ENCODE assay signal across 21 mouse cellular contexts in the genomic region with DNA sequence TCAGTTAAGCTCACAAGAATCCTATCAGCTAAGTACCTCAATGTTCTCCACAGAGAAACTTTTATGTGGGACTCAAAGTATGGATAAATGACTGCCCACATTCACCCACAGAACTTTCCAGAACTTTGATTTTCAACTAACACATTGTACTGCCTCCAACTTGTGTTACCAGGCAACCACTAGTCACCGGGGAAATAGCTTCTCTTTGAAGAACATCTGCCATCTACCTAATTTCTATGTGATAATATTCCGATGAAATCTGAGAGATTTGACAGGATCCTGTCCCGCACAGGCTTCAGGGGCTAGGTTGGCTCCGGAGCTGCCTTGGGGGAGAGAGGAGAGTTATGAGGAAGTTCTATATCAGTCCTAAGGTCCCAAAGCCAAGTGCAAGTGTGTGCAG. TPM values are rescaled to one million over a fixed set of nuclear protein-coding genes. Genes with fewer than 3 reads are reported as not detected.
DNase-seq lines count a peak whose midpoint lies in the region; ATAC-seq and TF ChIP-seq lines count a peak whose summit lies in the region.
"Had no signal": no experiment of that assay in that cellular context is flagged by ENCODE, and none has a peak within 500 bp of the region (broad histone marks: within the 10 kb centered on the region; RNA-seq: fewer than 3 reads in every experiment).

No protein-coding gene starts in this region.

- H3K27ac ChIP-seq in intestine, embryonic 14.5 days (ENCODE audit: low read depth) = no peak overlapping the region
- H3K27ac ChIP-seq in intestine, embryonic 15.5 days = no peak overlapping the region
- H3K27ac ChIP-seq in midbrain, postnatal 0 days (ENCODE audit: low read depth, low read length) = no peak overlapping the region
- H3K27ac ChIP-seq in midbrain, embryonic 16.5 days (ENCODE audit: low read length) = no peak overlapping the region
- H3K27ac ChIP-seq: embryonic facial prominence, embryonic 10.5 days; embryonic facial prominence, embryonic 12.5 days; forebrain, embryonic 13.5 days; forebrain, embryonic 15.5 days had no signal

- peak; percentile 35 for DNase-seq in intestine, embryonic 14.5 days (ENCODE audit: low spot score)
- DNase-seq in midbrain, postnatal 0 days (ENCODE audit: low spot score) = peak; percentile 13
- peak; percentile 28 for DNase-seq in brain, adult 2 months (ENCODE audit: low read depth, low spot score)
- DNase-seq in left cerebral cortex, postnatal 4 days = no peak
- no peak for DNase-seq in gastrocnemius, postnatal 10 days
- DNase-seq: adrenal gland, adult 8-10 months; adrenal gland, postnatal 14 days; cerebellum, adult 11-12 months; cerebellum, adult 2 months; cerebellum, adult 9-10 months; cerebellum, postnatal 10 days; cerebellum, postnatal 25 days; forebrain, postnatal 0 days had no signal

- ATAC-seq in intestine, embryonic 14.5 days (replicated peaks; ENCODE audit: low FRiP score, low TSS enrichment, low read depth) = no peak
- ATAC-seq in intestine, embryonic 15.5 days = no peak
- ATAC-seq in midbrain, postnatal 0 days (ENCODE audit: low FRiP score) = no peak
- no peak for ATAC-seq in midbrain, embryonic 16.5 days
- ATAC-seq: activated CD4-positive, CD25-positive, alpha-beta regulatory T cell, adult 4 months; forebrain, embryonic 13.5 days; forebrain, embryonic 15.5 days; forebrain, postnatal 0 days; Patski had no signal

- H3K4me3 ChIP-seq in intestine, embryonic 14.5 days (ENCODE audit: low read depth, low read length) = no peak overlapping the region
- no peak overlapping the region for H3K4me3 ChIP-seq in intestine, embryonic 15.5 days (replicated peaks)
- no peak overlapping the region for H3K4me3 ChIP-seq in midbrain, postnatal 0 days (ENCODE audit: low read depth, low read length)
- H3K4me3 ChIP-seq in midbrain, embryonic 16.5 days (ENCODE audit: low read depth, low read length) = no peak overlapping the region
- H3K4me3 ChIP-seq: embryonic facial prominence, embryonic 10.5 days; embryonic facial prominence, embryonic 12.5 days; forebrain, embryonic 13.5 days; forebrain, embryonic 15.5 days had no signal

- no peaks in the 10 kb centered on the region for H3K27me3 ChIP-seq in intestine, embryonic 14.5 days (replicated peaks; ENCODE audit: control insufficient read depth, insufficient read depth, low read length)
- no peaks in the 10 kb centered on the region for H3K27me3 ChIP-seq in intestine, embryonic 15.5 days (replicated peaks)
- H3K27me3 ChIP-seq in midbrain, postnatal 0 days (ENCODE audit: insufficient read depth, low read length) = no peaks in the 10 kb centered on the region
- no peaks in the 10 kb centered on the region for H3K27me3 ChIP-seq in midbrain, embryonic 16.5 days (ENCODE audit: control insufficient read depth, insufficient read depth, low read depth, low read length)
- H3K27me3 ChIP-seq: embryonic facial prominence, embryonic 12.5 days; forebrain, embryonic 13.5 days; forebrain, embryonic 15.5 days; Patski had no signal

- H3K9me3 ChIP-seq in intestine, embryonic 14.5 days (ENCODE audit: control insufficient read depth, low read length) = no peaks in the 10 kb centered on the region
- H3K9me3 ChIP-seq in intestine, embryonic 15.5 days = no peaks in the 10 kb centered on the region
- H3K9me3 ChIP-seq in midbrain, postnatal 0 days (ENCODE audit: low read length) = no peaks in the 10 kb centered on the region
- no peaks in the 10 kb centered on the region for H3K9me3 ChIP-seq in midbrain, embryonic 16.5 days (replicated peaks; ENCODE audit: control insufficient read depth, low read length, poor library complexity, severe bottlenecking)
- H3K9me3 ChIP-seq: embryonic facial prominence, embryonic 10.5 days; embryonic facial prominence, embryonic 12.5 days; forebrain, embryonic 13.5 days; forebrain, embryonic 15.5 days had no signal

- H3K4me2 ChIP-seq in intestine, embryonic 14.5 days (ENCODE audit: low read length) = no peak overlapping the region
- no peak overlapping the region for H3K4me2 ChIP-seq in intestine, embryonic 15.5 days (replicated peaks)
- no peak overlapping the region for H3K4me2 ChIP-seq in midbrain, postnatal 0 days (ENCODE audit: low read depth, low read length, poor library complexity, severe bottlenecking)
- no peak overlapping the region for H3K4me2 ChIP-seq in midbrain, embryonic 16.5 days (ENCODE audit: low read length)
- H3K4me2 ChIP-seq: embryonic facial prominence, embryonic 12.5 days; forebrain, embryonic 13.5 days; forebrain, embryonic 15.5 days had no signal

- H3K4me1 ChIP-seq in intestine, embryonic 14.5 days (replicated peaks; ENCODE audit: control insufficient read depth, insufficient read depth, low read length) = no peaks in the 10 kb centered on the region
- H3K4me1 ChIP-seq in intestine, embryonic 15.5 days (replicated peaks) = no peaks in the 10 kb centered on the region
- no peaks in the 10 kb centered on the region for H3K4me1 ChIP-seq in midbrain, postnatal 0 days (ENCODE audit: insufficient read depth, low read length)
- H3K4me1 ChIP-seq in midbrain, embryonic 16.5 days (ENCODE audit: control insufficient read depth, insufficient read depth, low read length) = no peaks in the 10 kb centered on the region
- H3K4me1 ChIP-seq: embryonic facial prominence, embryonic 10.5 days; embryonic facial prominence, embryonic 12.5 days; forebrain, embryonic 13.5 days; forebrain, embryonic 15.5 days had no signal

- no peaks in the 10 kb centered on the region for H3K36me3 ChIP-seq in intestine, embryonic 14.5 days (ENCODE audit: control insufficient read depth, insufficient read depth, low read length)
- no peaks in the 10 kb centered on the region for H3K36me3 ChIP-seq in intestine, embryonic 15.5 days
- no peaks in the 10 kb centered on the region for H3K36me3 ChIP-seq in midbrain, postnatal 0 days (ENCODE audit: insufficient read depth, low read length)
- no peaks in the 10 kb centered on the region for H3K36me3 ChIP-seq in midbrain, embryonic 16.5 days (ENCODE audit: control insufficient read depth, insufficient read depth, low read length)
- H3K36me3 ChIP-seq: embryonic facial prominence, embryonic 10.5 days; embryonic facial prominence, embryonic 12.5 days; forebrain, embryonic 15.5 days had no signal

- intact Hi-C loops in left cerebral cortex, postnatal 4 days (cut with DNase I) = no loop called here

- TF ChIP-seq CTCF in midbrain, postnatal 0 days (IDR thresholded peaks at IDR 0.05) = no peak

- no peak overlapping the region for H3K9ac ChIP-seq in intestine, embryonic 14.5 days (ENCODE audit: low read length)
- H3K9ac ChIP-seq in intestine, embryonic 15.5 days = no peak overlapping the region
- no peak overlapping the region for H3K9ac ChIP-seq in midbrain, postnatal 0 days (replicated peaks; ENCODE audit: low read length, poor library complexity, severe bottlenecking)
- no peak overlapping the region for H3K9ac ChIP-seq in midbrain, embryonic 16.5 days (ENCODE audit: low read depth, low read length)
- H3K9ac ChIP-seq: embryonic facial prominence, embryonic 12.5 days; forebrain, embryonic 13.5 days; forebrain, embryonic 15.5 days; forebrain, postnatal 0 days had no signal

- 93% methylated on average over 4 of the region's 4 CpGs for WGBS in intestine, embryonic 14.5 days
- WGBS in intestine, embryonic 15.5 days = 89% methylated on average over 4 of the region's 4 CpGs
- 80% methylated on average over 4 of the region's 4 CpGs for WGBS in midbrain, postnatal 0 days
- WGBS in midbrain, embryonic 16.5 days = 86% methylated on average over 4 of the region's 4 CpGs

RNA-seq across cellular contexts. Expression of a gene that starts 44.2 kb away (rescaled TPM):
- 536 and 581 TPM in 2 replicates for polyA plus RNA-seq in intestine, embryonic 14.5 days (2014; fragmentation: Nextera tagmentation; extraction: Ambion mirVana)
- polyA plus RNA-seq in intestine, embryonic 15.5 days (2015; fragmentation: Nextera tagmentation; extraction: Ambion mirVana) = 490 and 556 TPM in 2 replicates
- 39.9 and 40.9 TPM in 2 replicates for total RNA-seq in midbrain, postnatal 0 days (2014; rRNA removed)
- polyA plus RNA-seq in midbrain, postnatal 0 days (2015; fragmentation: Nextera tagmentation; extraction: Ambion mirVana) = 65.3 and 65.7 TPM in 2 replicates
- 82.2 and 92.0 TPM in 2 replicates for polyA plus RNA-seq in midbrain, embryonic 16.5 days (2015; fragmentation: Nextera tagmentation; extraction: Ambion mirVana)
- total RNA-seq in left cerebral cortex, postnatal 4 days (2021) = 10 to 100 TPM; 43.7 to 53.6 TPM
- 100 to 1,000 TPM; 650 to 696 TPM for total RNA-seq in gastrocnemius, postnatal 10 days (2021)

RNA-seq across cellular contexts. Expression of a gene that starts 44.4 kb away (rescaled TPM):
- 18.5 and 20.1 TPM in 2 replicates for polyA plus RNA-seq in intestine, embryonic 14.5 days (2014; fragmentation: Nextera tagmentation; extraction: Ambion mirVana)
- polyA plus RNA-seq in intestine, embryonic 15.5 days (2015; fragmentation: Nextera tagmentation; extraction: Ambion mirVana) = 11.1 and 12.6 TPM in 2 replicates
- 0.60 and 0.90 TPM in 2 replicates for total RNA-seq in midbrain, postnatal 0 days (2014; rRNA removed)
- polyA plus RNA-seq in midbrain, postnatal 0 days (2015; fragmentation: Nextera tagmentation; extraction: Ambion mirVana) = 0.66 and 1.2 TPM in 2 replicates
- polyA plus RNA-seq in midbrain, embryonic 16.5 days (2015; fragmentation: Nextera tagmentation; extraction: Ambion mirVana) = 1.3 and 1.4 TPM in 2 replicates
- 1 to 10 TPM; 1.8 to 2.1 TPM for total RNA-seq in left cerebral cortex, postnatal 4 days (2021)
- total RNA-seq in gastrocnemius, postnatal 10 days (2021) = 1,000 to 10,000 TPM; 1,013 to 1,104 TPM

Comparison
In these comparisons a context has a peak if more than half of its experiments do, and no peak if none do; other contexts are left out.
1. DNase-seq: peak in intestine, embryonic 14.5 days (single experiment), midbrain, postnatal 0 days (single experiment) and brain, adult 2 months (single experiment); none in left cerebral cortex, postnatal 4 days (single experiment) and gastrocnemius, postnatal 10 days (single experiment).